Mouse (Mus musculus) midbrain, embryonic 10.5 days (tissue): ENCODE measurements around the gene Rabep1. TPM values are rescaled to one million over a fixed set of nuclear protein-coding genes. Genes with fewer than 3 reads are reported as not detected.

Experiments
- DNase-seq: peaks from one replicate; pipeline ENCODE4 v3.0.0-alpha.2; 2017; ENCODE audit warnings: low spot score
- H3K27ac ChIP-seq: fragments of 300-500 bp; sonication (generic); replicated peaks from 2 replicates; pipeline ENCODE4 v1.5.1; 2016; ENCODE audit warnings: mild to moderate bottlenecking
- H3K27me3 ChIP-seq: fragments of 300-500 bp; sonication (generic); 2 replicates; pipeline ENCODE4 v1.6.1; 2016; ENCODE audit warnings: low read depth, mild to moderate bottlenecking; ENCODE audit not compliant: poor library complexity, severe bottlenecking
- H3K36me3 ChIP-seq: fragments of 300-500 bp; sonication (generic); 2 replicates; pipeline ENCODE4 v1.6.1; 2016; ENCODE audit warnings: mild to moderate bottlenecking, moderate library complexity
- H3K4me1 ChIP-seq: fragments of 300-500 bp; sonication (generic); 2 replicates; pipeline ENCODE4 v1.6.1; 2016
- H3K4me3 ChIP-seq: fragments of 300-500 bp; sonication (generic); 2 replicates; pipeline ENCODE4 v1.5.1; 2016; ENCODE audit warnings: mild to moderate bottlenecking, moderate library complexity
- H3K9me3 ChIP-seq: fragments of 300-500 bp; sonication (generic); replicated peaks from 2 replicates; pipeline ENCODE4 v1.6.1; 2016; ENCODE audit warnings: mild to moderate bottlenecking
- WGBS: fragments of 180-500 bp; shearing (Covaris S2); methylation state at CpG from one replicate; pipeline ENCODE4 v1.1.7; 2016; 5-methylcytosine and 5-hydroxymethylcytosine counted together
- polyA plus RNA-seq: library from polyadenylated mRNA; unstranded; fragments of >200 nt; fragmentation: Nextera tagmentation; extraction: Ambion mirVana; gene quantifications from 2 replicates; pipeline ENCODE4 v1.2.1, GENCODE M21; 2016

Rabep1 gene
- polyA plus RNA-seq, result 38.2 and 39.2 TPM in 2 replicates

DNA sequence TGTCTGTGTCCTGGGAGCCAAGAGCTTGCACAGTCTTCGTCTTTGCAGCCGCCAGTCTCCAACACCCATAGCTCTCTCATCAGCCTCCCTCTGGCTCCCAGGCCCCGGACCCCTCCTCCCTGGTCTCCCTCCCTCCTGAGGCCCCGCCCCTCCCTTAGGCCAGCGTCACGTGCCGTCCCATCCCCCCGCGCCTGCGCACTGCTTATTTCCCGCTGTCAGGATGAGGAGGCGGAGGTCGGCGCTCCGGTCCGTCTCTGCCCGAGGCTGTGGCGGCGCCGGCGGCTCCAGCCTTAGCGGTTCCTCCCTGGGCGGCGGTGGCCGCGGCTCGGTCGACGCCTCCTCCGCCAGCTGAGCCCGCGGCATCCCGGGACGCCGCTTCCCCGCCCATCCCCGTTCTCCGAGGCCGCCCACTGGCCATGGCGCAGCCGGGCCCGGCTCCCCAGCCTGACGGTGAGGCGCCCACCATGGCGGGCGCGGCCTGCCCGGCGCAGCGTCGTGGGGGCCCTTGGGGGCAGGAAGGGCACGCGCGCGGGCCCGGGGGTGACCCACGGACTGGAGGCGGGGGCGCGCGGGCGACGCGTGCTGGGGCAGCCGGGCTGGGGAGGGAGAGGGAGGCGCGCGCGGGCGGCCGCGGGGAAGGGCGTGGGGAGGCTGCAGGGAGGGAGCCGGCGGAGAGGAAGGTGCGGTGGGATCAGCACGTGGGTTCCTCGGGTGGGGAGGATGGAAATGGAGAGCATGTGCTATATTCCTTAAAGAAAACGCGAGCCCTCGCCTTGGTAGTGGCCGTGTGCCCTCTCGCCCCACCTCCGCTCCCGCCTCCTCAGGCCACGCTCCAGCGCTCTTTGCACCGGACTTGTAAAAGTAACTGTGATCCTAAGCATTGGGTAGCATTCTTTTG, at the start of gene Rabep1:
Gene Rabep1, plus strand, starts transcription at position 220 of the 898 bp plus-strand sequence.
- Histone ChIP-seq H3K27ac (peak within 1 kb of the TSS; percentile 95), H3K4me3 (peak within 1 kb of the TSS; percentile 97), H3K4me1 (peaks cover 32% of the 10 kb centered on the region), H3K9me3 (no peaks in the 10 kb centered on the region), H3K27me3 (peaks cover 6% of the 10 kb centered on the region; the same call in 1 of the 2 replicates), H3K36me3 (no peaks in the 10 kb centered on the region)
- peak; percentile 98 for DNase-seq
- under 1% methylated on average over 86 of the region's 88 CpGs for WGBS

DNA sequence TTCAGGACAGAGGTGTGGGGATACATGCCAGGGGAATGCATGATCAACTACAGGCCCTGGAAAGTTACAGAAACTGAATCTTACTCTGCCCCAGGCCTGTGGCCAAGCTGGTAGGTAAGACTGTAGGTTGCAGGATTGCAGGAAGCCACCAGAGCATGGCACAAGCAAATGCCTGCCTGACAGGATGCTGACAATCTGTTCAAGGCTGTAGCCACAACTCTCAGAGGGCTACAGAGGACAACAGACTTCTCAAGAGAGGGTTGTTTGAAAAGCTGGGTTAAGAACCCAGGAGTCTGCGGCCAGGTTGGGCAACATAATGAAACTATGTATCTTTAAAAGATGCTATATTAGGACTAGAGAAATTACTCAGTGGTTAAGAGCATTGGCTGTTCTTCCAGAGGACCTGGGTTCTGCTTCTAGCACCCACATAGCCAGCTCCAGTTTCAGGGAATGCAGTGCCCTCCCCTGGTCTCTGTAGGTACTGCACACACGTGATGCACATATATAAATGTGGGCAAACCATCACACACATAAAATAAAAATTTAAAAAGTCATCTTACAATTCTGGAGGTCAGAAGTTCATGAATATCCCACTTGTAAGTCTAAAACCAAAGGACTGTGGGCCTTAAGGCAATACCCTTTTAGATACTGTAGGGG, 42.2 kb upstream of the Rabep1 start:
- WGBS, result 91% methylated on average over 2 of the region's 2 CpGs
- Histone ChIP-seq H3K4me1 (no peaks in the 10 kb centered on the region), H3K27ac (no peak overlapping the region), H3K4me3 (no peak overlapping the region), H3K27me3 (no peaks in the 10 kb centered on the region), H3K9me3 (no peaks in the 10 kb centered on the region), H3K36me3 (no peaks in the 10 kb centered on the region)
- DNase-seq, result no peak

DNA sequence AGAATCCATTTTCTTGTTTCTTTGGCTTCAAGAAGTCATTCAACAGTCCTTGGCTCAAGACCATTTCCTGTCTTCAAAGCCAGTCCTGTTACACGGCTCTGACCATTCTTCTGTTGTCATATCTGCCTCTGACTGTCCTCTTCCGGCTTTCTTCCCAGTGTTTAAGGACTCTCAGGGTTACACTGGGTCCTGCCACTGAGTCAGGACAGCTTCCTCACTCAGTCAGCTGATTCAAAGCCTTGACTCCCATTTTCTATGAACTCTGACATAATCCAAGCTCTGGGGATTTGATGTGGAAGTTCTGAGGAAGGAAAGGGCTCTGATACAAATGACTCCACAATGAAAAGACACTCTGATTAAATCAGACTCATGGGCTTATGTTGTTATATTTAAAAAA, 41.7 kb upstream of the Rabep1 start:
- Histone ChIP-seq H3K36me3 (no peaks in the 10 kb centered on the region), H3K4me3 (no peak overlapping the region), H3K9me3 (no peaks in the 10 kb centered on the region), H3K27ac (no peak overlapping the region), H3K4me1 (no peaks in the 10 kb centered on the region), H3K27me3 (no peaks in the 10 kb centered on the region)
- 81% methylated on average over 2 of the region's 2 CpGs for WGBS
- no peak for DNase-seq

DNA sequence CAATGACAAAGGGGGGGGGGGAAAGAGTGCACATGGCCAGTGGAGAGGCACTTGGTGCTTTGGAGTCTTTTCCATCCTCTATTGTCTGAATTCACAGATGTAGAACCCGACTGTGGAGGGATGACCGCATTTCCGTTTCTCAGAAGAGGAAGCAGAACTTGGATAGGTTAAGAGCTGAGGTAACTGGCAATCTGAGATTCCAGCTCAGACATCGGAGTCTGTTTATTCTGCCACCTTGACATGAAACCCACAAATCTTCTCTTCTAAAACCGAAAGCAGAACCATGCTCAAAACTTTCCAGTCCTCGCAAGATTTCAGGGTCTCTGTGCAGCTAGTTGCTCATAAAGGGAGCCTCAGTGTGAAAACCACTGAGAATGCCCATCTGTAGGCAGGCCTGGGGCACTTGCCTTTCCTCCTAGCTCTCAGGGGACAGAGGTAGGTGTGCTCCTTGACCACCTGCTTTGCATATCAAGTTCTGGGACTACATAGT, 40.8 kb upstream of the Rabep1 start:
- Histone ChIP-seq H3K9me3 (no peaks in the 10 kb centered on the region), H3K36me3 (no peaks in the 10 kb centered on the region), H3K27me3 (no peaks in the 10 kb centered on the region), H3K27ac (no peak overlapping the region), H3K4me3 (no peak overlapping the region), H3K4me1 (peaks cover 1% of the 10 kb centered on the region; the same call in 1 of the 2 replicates)
- 89% methylated on average over 6 of the region's 6 CpGs for WGBS
- DNase-seq, result no peak

DNA sequence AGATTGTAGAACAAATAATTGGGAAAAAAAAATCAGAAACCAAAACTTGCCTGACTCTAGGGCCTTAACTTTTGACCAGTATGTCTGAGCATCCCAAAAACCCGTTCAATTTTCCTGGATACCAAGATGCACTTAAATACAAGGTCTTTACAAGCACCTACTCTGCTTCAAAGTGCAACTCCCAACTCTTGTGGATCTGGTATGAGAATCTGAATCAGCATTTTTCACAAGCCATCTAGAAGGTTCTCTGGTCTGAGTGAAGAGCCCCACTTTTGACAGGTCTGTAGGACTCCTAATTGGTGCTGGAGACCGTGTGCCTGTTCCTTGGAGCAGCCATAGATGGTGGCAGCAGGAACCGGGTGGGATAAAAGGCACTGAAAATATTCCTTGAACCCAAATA, 40.2 kb upstream of the Rabep1 start:
- Histone ChIP-seq H3K4me1 (peaks cover 7% of the 10 kb centered on the region), H3K36me3 (no peaks in the 10 kb centered on the region), H3K27ac (no peak overlapping the region), H3K27me3 (no peaks in the 10 kb centered on the region), H3K4me3 (no peak overlapping the region), H3K9me3 (no peaks in the 10 kb centered on the region)
- DNase-seq, result no peak
- WGBS, result 88% methylated on average over 3 of the region's 3 CpGs

DNA sequence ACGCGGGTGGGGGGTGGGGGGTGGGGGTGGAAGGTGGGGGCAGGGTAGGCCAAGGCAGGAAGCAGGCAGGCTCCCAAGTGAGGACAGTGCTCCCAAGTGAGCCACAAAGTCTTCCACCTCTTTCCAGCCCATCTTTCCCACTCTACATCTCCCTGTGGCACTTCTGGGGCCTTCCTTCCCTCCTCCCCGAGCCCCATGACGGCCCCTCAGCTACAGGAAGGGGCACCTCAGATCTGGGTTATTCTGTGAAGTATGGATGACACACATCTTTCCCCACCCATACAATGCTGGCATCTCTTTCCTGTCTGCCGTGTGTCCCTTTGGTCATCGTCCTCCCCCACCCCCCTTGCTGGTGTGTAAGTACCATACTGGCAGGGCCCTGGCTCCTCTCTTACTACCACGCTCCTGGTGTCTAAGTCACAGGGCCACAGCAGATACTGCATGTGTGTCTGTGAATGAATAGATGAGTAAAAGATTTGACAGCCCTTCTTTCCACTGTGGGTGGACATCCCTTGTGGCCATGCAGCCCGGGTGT, 38.9 kb upstream of the Rabep1 start:
- 78% methylated on average over 8 of the region's 8 CpGs for WGBS
- no peak overlapping the region for H3K4me3 ChIP-seq
- no peaks in the 10 kb centered on the region for H3K36me3 ChIP-seq
- no peak overlapping the region for H3K27ac ChIP-seq
- H3K27me3 ChIP-seq, result no peaks in the 10 kb centered on the region
- DNase-seq, result no peak
- H3K4me1 ChIP-seq, result peaks cover 7% of the 10 kb centered on the region
- H3K9me3 ChIP-seq, result no peaks in the 10 kb centered on the region

DNA sequence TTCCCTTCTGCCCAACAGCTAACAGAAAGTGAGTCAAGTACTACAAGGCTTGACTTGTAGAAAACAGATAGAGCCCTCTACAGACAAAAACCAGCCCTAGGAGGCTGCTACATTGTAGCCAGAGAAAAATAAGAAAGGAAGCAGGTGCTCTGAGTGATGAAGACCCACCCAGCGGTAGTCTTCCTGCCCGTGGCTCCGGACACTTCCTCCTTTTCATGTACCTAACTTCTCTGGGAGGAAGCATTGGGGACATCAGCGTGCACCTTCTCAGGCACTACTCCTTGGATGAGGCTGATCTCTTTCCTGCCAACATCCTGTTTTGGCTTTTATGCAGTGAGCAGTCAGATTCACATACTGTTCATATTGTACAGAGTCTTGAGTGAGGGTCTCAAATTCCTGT, 37.9 kb upstream of the Rabep1 start:
- Histone ChIP-seq H3K4me1 (peaks cover 7% of the 10 kb centered on the region), H3K27ac (no peak overlapping the region), H3K27me3 (no peaks in the 10 kb centered on the region), H3K4me3 (no peak overlapping the region), H3K9me3 (no peaks in the 10 kb centered on the region), H3K36me3 (no peaks in the 10 kb centered on the region)
- no peak for DNase-seq
- 87% methylated on average over 4 of the region's 4 CpGs for WGBS

DNA sequence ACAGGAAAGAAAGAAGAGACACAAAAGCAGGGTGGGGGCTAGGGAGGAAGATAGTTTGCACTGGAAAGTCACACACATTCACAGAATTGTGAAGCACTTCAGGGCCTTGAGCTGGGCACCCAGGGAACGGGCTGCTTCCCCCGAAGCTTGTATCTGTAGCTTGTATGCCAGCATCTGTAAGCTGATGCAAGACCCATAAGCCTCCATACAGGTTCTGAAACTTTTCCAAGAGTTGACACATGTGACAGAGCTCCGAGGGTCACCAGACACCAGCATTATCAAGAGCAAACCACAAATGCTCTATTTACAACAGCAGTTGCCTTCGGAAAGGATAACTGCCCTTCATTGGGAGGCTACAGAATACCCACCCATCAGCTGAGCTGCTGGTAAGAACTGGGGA, 36.9 kb upstream of the Rabep1 start:
- Histone ChIP-seq H3K27ac (no peak overlapping the region), H3K4me3 (no peak overlapping the region)

DNA sequence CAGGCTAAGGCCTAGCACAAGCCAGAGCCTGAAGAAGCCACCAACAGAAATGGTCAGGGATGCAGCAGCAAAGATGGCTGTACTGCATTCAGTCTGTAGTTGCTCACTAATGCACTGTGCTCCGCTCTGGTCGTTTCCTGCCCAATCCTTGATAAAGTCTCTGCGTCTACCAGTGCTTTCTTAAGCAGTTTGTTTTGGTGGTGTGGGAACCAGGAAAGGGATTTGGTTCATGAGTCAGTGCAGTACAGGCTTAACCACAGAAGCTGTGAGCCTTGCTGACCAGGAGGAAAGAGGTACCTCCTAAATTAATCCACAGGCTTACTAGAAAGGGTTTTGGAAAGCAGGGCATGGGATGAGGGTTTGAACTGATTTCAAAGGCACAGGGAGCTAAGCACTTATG, 36.5 kb upstream of the Rabep1 start:
- DNase-seq, result no peak
- 67% methylated on average over 3 of the region's 3 CpGs for WGBS
- no peak overlapping the region for H3K4me3 ChIP-seq
- no peaks in the 10 kb centered on the region for H3K9me3 ChIP-seq
- H3K27ac ChIP-seq, result no peak overlapping the region
- no peaks in the 10 kb centered on the region for H3K27me3 ChIP-seq
- peaks cover 7% of the 10 kb centered on the region for H3K4me1 ChIP-seq
- H3K36me3 ChIP-seq, result no peaks in the 10 kb centered on the region

More for the DNA sequence above, 36.9 kb upstream of the Rabep1 start:
- 80% methylated on average over 4 of the region's 4 CpGs for WGBS
- Histone ChIP-seq H3K27me3 (no peaks in the 10 kb centered on the region), H3K36me3 (no peaks in the 10 kb centered on the region), H3K9me3 (no peaks in the 10 kb centered on the region), H3K4me1 (peaks cover 7% of the 10 kb centered on the region)
- DNase-seq, result no peak

DNA sequence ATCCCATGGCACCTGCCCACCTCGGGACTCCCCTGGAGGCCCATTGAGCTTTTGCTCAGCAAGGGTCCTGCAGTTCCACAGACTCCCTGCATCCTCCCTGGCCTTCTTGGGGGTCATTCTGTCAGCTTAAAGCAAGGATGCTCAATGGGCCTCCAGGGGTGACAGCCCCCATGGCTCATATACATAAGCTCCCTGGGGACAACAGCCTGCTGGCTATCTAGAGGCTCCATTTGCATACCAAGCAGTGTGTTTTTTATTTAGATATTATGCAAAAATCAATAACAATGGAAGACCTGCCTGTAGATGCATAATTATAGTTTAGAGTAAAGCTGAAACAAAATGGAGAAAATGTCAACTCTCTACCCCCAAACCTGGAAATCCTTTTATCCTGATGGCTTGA, 35.6 kb upstream of the Rabep1 start:
- no peak overlapping the region for H3K27ac ChIP-seq
- H3K27me3 ChIP-seq, result no peaks in the 10 kb centered on the region
- H3K4me3 ChIP-seq, result no peak overlapping the region
- H3K9me3 ChIP-seq, result no peaks in the 10 kb centered on the region
- 17% methylated on average over 1 of the region's 1 CpGs for WGBS
- peaks cover 7% of the 10 kb centered on the region for H3K4me1 ChIP-seq
- no peak for DNase-seq
- H3K36me3 ChIP-seq, result no peaks in the 10 kb centered on the region

DNA sequence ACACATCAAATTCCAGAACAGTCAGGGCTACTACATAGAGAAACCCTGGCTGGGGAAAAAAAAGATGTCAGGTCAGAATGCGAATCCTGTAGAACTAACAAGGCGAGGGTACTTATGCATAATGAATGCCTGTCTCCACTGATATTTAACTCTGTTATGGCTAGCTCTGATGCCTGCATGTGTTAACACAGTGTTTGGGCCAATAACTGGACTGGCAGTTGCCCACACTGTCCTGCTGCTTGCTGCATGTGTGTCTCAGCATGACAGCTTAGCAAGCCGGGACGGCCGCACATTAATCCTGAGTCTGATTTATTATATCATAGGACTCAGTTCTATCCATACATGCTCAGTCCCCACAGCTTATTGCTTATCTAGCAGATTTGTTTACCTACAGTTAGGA, 33.5 kb upstream of the Rabep1 start:
- Histone ChIP-seq H3K4me1 (peaks cover 7% of the 10 kb centered on the region), H3K4me3 (no peak overlapping the region), H3K27ac (no peak overlapping the region), H3K36me3 (no peaks in the 10 kb centered on the region), H3K27me3 (no peaks in the 10 kb centered on the region), H3K9me3 (no peaks in the 10 kb centered on the region)
- WGBS, result 91% methylated on average over 5 of the region's 5 CpGs
- DNase-seq, result no peak

DNA sequence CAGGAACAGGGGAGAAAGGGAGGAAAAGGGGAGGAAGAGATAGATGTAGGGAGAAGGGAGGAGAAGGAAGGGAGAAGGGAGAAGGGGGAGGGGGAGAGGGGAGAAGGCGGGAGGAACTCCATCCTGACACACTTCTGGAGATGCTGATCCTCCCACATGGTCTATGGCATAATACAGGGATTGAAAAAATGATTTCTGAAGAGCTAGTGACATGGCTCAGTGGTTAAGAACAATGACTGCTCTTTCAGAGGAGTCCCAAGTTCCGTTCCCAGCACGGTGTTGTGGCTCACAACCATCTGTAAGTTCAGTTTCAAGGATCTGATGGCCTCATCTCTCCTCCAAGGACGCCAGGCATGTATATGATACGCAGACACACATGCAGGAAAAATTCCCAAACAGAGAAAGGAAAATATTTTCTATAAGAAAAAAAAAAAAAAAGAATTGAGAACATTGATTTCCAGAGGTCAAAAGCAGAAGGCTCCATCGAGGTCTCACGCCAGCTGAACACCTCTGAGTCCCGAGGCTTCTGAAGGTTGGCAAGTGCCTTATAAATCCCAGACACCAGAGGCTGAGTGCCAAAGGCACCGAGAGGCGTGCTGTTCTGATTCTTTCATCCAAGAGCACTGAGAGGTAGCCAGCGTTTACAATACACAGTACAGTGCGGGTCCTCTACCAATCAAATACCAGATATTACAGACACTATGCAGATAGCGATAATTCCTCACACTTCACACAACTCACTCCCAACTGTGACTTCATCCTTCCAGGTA, 32.9 kb upstream of the Rabep1 start:
- whole genome bisulfite sequencing, result 83% methylated on average over 13 of the region's 13 CpGs
- Histone ChIP-seq H3K9me3 (no peaks in the 10 kb centered on the region), H3K36me3 (no peaks in the 10 kb centered on the region), H3K27ac (no peak overlapping the region), H3K27me3 (no peaks in the 10 kb centered on the region), H3K4me1 (peaks cover 7% of the 10 kb centered on the region), H3K4me3 (no peak overlapping the region)
- no peak for DNase-seq
